ENCODE assay signal across 21 mouse cellular contexts in the genomic region with DNA sequence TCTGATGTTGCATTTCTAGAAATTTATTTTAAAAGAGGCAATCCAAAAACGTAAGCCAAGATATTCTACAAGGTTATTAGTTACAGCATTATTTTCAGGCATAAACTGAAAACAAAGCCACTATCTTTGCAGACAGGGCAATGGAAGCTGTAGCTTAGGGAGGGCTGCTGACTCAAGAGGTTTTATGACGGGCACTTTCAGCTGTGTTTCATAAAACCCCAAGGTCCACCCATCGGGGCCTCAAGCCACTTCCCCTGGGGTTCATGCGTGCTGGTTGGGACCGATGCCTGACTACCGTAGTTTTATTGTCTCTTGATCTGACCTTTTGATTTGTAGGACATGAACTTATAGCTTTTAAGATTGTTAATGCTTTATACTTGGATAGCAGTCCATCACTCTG.
"Had no signal": no experiment of that assay in that cellular context is flagged by ENCODE, and none has a peak within 500 bp of the region (broad histone marks: within the 10 kb centered on the region; RNA-seq: fewer than 3 reads in every experiment).

No protein-coding gene starts in this region.

- H3K27me3 ChIP-seq: kidney, embryonic 15.5 days; limb, embryonic 12.5 days; limb, embryonic 15.5 days; midbrain, embryonic 15.5 days; neural tube, embryonic 13.5 days; stomach, embryonic 15.5 days had no signal

- H3K27ac ChIP-seq: kidney, embryonic 15.5 days; limb, embryonic 12.5 days; limb, embryonic 15.5 days; liver, embryonic 14.5 days; macrophage; midbrain, embryonic 15.5 days; neural tube, embryonic 13.5 days; stomach, embryonic 15.5 days had no signal

- H3K4me1 ChIP-seq: kidney, embryonic 15.5 days; limb, embryonic 12.5 days; limb, embryonic 15.5 days; midbrain, embryonic 15.5 days; neural tube, embryonic 13.5 days; stomach, embryonic 15.5 days had no signal

- ATAC-seq: liver, postnatal 0 days; lung, postnatal 0 days; midbrain, embryonic 15.5 days had no signal

- H3K9me3 ChIP-seq: limb, embryonic 12.5 days; limb, embryonic 15.5 days; midbrain, embryonic 15.5 days; stomach, embryonic 15.5 days had no signal

- DNase-seq: kidney, adult 2 months; kidney, postnatal 10 days; kidney, postnatal 36 days; left cerebral cortex, postnatal 4 days; liver, postnatal 0 days; lung, embryonic 14.5 days; retina, postnatal 1 day; right cerebral cortex, postnatal 25 days; spleen, adult 18-20 months; thymus, postnatal 25 days had no signal

- H3K4me2 ChIP-seq: kidney, embryonic 15.5 days; limb, embryonic 12.5 days; limb, embryonic 15.5 days; liver, embryonic 11.5 days; lung, embryonic 14.5 days; midbrain, embryonic 11.5 days; midbrain, embryonic 15.5 days; neural tube, embryonic 13.5 days; stomach, embryonic 15.5 days had no signal

- H3K36me3 ChIP-seq: kidney, embryonic 15.5 days; limb, embryonic 12.5 days; limb, embryonic 15.5 days; midbrain, embryonic 15.5 days; neural tube, embryonic 13.5 days; stomach, embryonic 15.5 days had no signal

- H3K4me3 ChIP-seq: kidney, embryonic 15.5 days; limb, embryonic 12.5 days; limb, embryonic 15.5 days; midbrain, embryonic 15.5 days; neural tube, embryonic 13.5 days; stomach, embryonic 15.5 days had no signal

- H3K9ac ChIP-seq: kidney, embryonic 15.5 days; limb, embryonic 12.5 days; limb, embryonic 15.5 days; liver, embryonic 14.5 days; liver, postnatal 0 days; lung, embryonic 14.5 days; midbrain, embryonic 15.5 days; neural tube, embryonic 13.5 days; stomach, embryonic 15.5 days had no signal
